Mouse (Mus musculus): ENCODE measurements at regions not wholly inside any gene's neighbourhood (a gene's known extent, or its start where the extent isn't known, plus 50 kb on each side); places are given as distances from the start of the nearest gene placed in this dataset.
A peak's percentile ranks its signal among the peaks of the same experiment; 100 is the strongest.

DNA sequence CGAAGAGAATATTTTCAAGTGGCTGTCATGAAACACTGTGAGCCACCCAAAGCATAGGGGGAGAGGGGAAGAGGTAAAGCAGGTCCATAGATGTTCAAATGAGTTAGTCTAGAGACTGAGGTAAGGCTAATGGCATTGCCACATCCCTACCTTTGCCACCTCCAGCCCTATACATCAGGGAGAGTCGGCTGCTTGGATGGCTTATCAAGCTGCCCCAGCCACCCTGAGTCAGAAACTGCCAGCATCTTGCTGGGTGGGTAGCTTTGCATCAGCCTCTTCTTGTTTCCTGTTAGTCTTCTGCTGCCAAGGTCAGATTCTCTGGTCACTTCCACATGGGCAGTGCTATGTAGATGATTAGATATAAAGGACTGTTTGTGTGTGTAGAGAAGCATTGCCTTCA is 215.6 kb downstream of the Pik3r1 start:
- Histone ChIP-seq H3K27ac (no peak overlapping the region), H3K4me2 (replicated peaks) (no peak overlapping the region), H3K4me1 (0 out of 2 replicates have a peak, but pooled peaks cover 3% of the 10 kb centered on the region), H3K9me3 (replicated peaks) (no peaks in the 10 kb centered on the region), H3K36me3 (no peaks in the 10 kb centered on the region), H3K27me3 (no peaks in the 10 kb centered on the region), H3K9ac (no peak overlapping the region), H3K4me3 (no peak overlapping the region)
- ATAC-seq (ENCODE audit: low FRiP score): no peak
- WGBS: 87% methylated on average over 2 of the region's 2 CpGs

DNA sequence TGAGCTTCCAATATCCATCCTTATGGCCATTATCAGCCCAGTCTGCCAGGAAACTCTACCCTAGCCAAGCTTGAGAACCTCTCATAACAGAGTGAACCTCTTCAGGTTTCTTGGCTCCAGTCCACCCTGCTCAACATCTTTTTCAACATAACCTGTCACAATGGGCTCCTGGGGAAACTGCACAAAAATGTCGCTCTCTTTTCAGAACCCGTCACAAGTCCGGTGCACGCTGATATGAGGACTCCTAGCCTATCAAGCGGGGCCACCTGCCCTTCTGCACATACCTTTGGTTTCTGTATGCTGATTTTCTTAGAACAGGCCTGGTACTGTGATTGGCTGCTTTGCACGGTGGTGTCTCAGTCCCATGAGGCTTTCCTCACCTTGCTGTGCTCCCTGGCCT is 216.9 kb downstream of the Pik3r1 start:
- Histone ChIP-seq H3K4me1 (peaks cover 3% of the 10 kb centered on the region; the same call in 1 of the 2 replicates), H3K36me3 (no peaks in the 10 kb centered on the region), H3K4me3 (no peak overlapping the region), H3K9ac (no peak overlapping the region), H3K27me3 (no peaks in the 10 kb centered on the region), H3K27ac (no peak overlapping the region), H3K9me3 (replicated peaks) (no peaks in the 10 kb centered on the region), H3K4me2 (replicated peaks) (no peak overlapping the region)
- ATAC-seq (ENCODE audit: low FRiP score): no peak
- WGBS: 81% methylated on average over 6 of the region's 6 CpGs

DNA sequence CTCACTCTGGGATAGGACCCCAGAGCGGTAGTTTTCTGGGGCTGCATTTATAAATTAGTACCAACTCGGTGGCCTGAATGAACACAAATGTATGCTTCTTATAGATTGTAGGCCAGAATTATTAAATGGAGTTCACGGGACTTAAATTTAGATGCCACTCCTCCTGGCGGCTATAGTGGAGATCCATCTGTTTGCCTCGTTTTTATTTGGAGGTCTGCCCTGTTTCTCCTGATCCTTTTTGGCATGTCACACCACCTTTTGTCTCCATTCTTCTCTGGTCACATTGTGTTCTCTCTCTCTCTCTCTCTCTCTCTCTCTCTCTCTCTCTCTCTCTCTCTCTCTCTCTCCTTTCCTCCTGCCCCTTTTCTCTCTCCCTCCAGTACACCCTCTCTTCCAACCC is 217.5 kb downstream of the Pik3r1 start:
- 86% methylated on average over 5 of the region's 5 CpGs for WGBS
- Histone ChIP-seq H3K36me3 (no peaks in the 10 kb centered on the region), H3K27ac (no peak overlapping the region), H3K27me3 (no peaks in the 10 kb centered on the region), H3K9me3 (replicated peaks) (no peaks in the 10 kb centered on the region), H3K4me3 (no peak overlapping the region), H3K9ac (no peak overlapping the region), H3K4me1 (peaks cover 9% of the 10 kb centered on the region), H3K4me2 (replicated peaks) (no peak overlapping the region)
- ATAC-seq (ENCODE audit: low FRiP score): no peak

DNA sequence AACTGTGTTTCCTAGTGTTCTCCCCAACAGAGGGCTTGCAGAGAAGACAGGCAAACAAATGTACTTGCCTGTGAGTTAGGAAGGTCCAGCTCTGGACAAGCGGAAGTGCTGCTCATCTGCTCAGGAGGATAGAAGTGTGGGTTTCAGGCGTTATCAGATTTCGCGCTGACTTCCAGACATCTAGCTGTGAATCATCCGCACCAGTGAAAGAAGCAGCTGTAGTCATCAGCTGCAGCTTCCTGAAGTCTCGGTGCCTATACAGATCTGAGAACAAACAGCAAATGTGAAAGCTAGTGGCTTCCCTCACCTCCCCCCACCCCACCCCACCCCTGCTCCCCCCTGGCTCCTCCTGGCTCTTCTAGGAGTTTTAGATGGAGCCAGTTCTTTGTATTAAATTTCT is 220.1 kb downstream of the Pik3r1 start:
- no peak overlapping the region for H3K9ac ChIP-seq
- ATAC-seq (ENCODE audit: low FRiP score): no peak
- H3K4me3 ChIP-seq: no peak overlapping the region
- no peaks in the 10 kb centered on the region for H3K9me3 ChIP-seq (replicated peaks)
- no peaks in the 10 kb centered on the region for H3K36me3 ChIP-seq
- H3K27me3 ChIP-seq: no peaks in the 10 kb centered on the region
- H3K27ac ChIP-seq: no peak overlapping the region
- WGBS: 53% methylated on average over 6 of the region's 6 CpGs
- H3K4me2 ChIP-seq (replicated peaks): no peak overlapping the region
- H3K4me1 ChIP-seq: peaks cover 9% of the 10 kb centered on the region

GRCm38 (mm10) chr13:101547365-101547764 is 220.7 kb downstream of the Pik3r1 start:
- Histone ChIP-seq H3K36me3 (no peaks in the 10 kb centered on the region), H3K27ac (no peak overlapping the region), H3K9ac (no peak overlapping the region), H3K4me3 (no peak overlapping the region), H3K4me2 (replicated peaks) (no peak overlapping the region), H3K27me3 (no peaks in the 10 kb centered on the region), H3K9me3 (replicated peaks) (no peaks in the 10 kb centered on the region), H3K4me1 (peaks cover 9% of the 10 kb centered on the region)
- WGBS: 92% methylated on average over 2 of the region's 2 CpGs
- ATAC-seq (ENCODE audit: low FRiP score): no peak

DNA sequence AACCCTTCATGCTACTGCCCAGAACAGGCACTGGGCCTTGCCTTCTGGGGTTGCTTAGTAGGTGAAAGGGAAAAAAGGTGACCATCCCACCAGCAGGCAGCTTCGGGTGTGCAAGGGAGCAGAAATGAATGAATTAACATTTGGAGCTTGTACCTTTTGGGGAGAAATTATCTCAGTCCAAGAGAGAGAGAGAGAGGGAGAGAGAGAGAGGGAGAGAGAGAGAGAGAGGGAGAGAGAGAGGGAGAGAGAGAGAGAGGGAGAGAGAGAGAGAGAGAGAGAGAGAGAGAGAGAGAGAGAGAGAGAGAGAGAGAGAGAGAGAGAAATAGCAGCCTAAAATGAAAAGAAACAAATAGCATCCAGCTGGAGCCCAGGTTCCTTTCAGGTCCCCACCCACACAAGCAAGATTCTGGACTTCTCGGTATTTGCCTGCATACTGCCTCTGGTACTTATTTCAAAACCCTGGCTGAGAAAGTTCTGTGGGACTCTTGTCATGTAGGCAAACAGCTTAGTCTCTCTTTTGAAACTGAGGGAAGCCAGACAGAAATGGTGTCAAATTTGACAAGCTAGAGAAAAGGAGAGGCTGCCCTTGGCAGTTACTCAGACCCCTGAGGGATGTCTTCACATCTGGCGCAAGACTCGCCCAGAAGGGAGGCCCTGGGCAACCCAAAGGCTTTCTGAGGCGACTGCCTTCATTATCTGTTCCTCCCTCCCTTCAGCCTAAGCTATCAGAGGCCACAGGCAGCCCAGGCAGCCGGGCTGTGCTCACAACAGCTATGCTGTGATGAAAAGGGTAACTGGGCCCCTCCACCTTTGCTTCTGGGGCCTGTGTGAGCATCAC is 222.5 kb downstream of the Pik3r1 start:
- ATAC-seq (ENCODE audit: low FRiP score): no peak
- Histone ChIP-seq H3K4me3 (no peak overlapping the region), H3K9ac (no peak overlapping the region), H3K4me1 (peaks cover 11% of the 10 kb centered on the region), H3K9me3 (replicated peaks) (no peaks in the 10 kb centered on the region), H3K4me2 (replicated peaks) (no peak overlapping the region), H3K27me3 (no peaks in the 10 kb centered on the region), H3K36me3 (no peaks in the 10 kb centered on the region), H3K27ac (no peak overlapping the region)
- 27% methylated on average over 6 of the region's 6 CpGs for WGBS

DNA sequence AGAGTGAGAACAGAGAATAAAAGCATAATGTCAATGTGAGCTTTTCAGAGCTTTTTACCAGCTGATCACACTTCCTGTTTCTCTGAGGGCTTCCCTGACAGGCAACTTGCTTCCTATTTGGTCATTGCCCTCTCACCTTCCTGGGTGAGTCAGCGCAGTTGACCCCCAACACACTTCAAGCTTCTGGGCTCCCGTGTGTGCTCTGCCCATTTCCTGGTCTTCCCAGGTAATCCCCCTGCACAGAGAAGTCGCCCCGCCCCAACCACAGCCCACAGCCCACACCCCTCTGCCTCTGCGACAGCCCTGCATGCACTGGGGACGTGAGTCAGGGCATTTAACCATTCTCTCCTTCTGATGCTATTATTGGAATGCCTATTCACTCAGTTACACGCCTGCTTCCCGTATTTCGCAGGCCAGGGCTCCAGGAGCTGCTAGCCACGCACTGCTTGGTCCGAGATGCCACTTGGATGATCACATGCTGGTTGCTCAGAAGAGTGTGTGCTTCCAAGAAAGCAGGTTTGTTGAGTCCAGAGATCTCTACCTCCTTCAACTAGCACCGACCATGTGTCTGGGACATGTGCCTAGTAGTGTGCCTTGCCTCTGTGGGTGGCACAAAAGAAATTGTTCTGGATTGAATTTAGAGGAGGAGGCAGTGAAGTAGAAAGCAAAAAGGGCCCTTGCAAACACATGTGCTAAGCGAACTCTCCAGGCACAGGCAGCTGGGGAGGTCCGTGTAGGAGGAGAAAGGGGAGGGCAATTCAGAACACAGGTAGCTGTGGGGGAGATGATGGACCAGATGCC is 227.4 kb downstream of the Pik3r1 start:
- ATAC-seq (ENCODE audit: low FRiP score): no peak
- Histone ChIP-seq H3K9ac (no peak overlapping the region), H3K27me3 (no peaks in the 10 kb centered on the region), H3K4me2 (replicated peaks) (no peak overlapping the region), H3K36me3 (no peaks in the 10 kb centered on the region), H3K4me3 (no peak overlapping the region), H3K4me1 (peaks cover 7% of the 10 kb centered on the region), H3K27ac (no peak overlapping the region), H3K9me3 (replicated peaks) (no peaks in the 10 kb centered on the region)
- WGBS: 43% methylated on average over 14 of the region's 14 CpGs

GRCm38 (mm10) chr13:101538110-101538509 is 229.9 kb downstream of the Pik3r1 start:
- H3K27ac ChIP-seq: no peak overlapping the region
- H3K9me3 ChIP-seq (replicated peaks): no peaks in the 10 kb centered on the region
- no peak overlapping the region for H3K9ac ChIP-seq
- no peaks in the 10 kb centered on the region for H3K36me3 ChIP-seq
- H3K4me1 ChIP-seq: peaks cover 21% of the 10 kb centered on the region
- H3K27me3 ChIP-seq: no peaks in the 10 kb centered on the region
- no peak overlapping the region for H3K4me3 ChIP-seq
- WGBS: 95% methylated on average over 1 of the region's 1 CpGs
- no peak for ATAC-seq (ENCODE audit: low FRiP score)
- H3K4me2 ChIP-seq (replicated peaks): no peak overlapping the region

- WGBS: 86% methylated on average over 1 of the region's 1 CpGs
- no peak overlapping the region for H3K4me2 ChIP-seq (replicated peaks)
- no peaks in the 10 kb centered on the region for H3K36me3 ChIP-seq
- H3K4me1 ChIP-seq: peaks cover 21% of the 10 kb centered on the region
- H3K27ac ChIP-seq: no peak overlapping the region
- no peaks in the 10 kb centered on the region for H3K9me3 ChIP-seq (replicated peaks)
- no peaks in the 10 kb centered on the region for H3K27me3 ChIP-seq
- no peak overlapping the region for H3K9ac ChIP-seq
- no peak for ATAC-seq (ENCODE audit: low FRiP score)
- no peak overlapping the region for H3K4me3 ChIP-seq
Observed at GRCm38 (mm10) chr13:101536019-101536418, 232.0 kb downstream of the Pik3r1 start.

GRCm38 (mm10) chr13:101535331-101535866 is 232.6 kb downstream of the Pik3r1 start:
- ATAC-seq (ENCODE audit: low FRiP score): no peak
- no peak overlapping the region for H3K9ac ChIP-seq
- no peaks in the 10 kb centered on the region for H3K27me3 ChIP-seq
- no peak overlapping the region for H3K27ac ChIP-seq
- H3K4me2 ChIP-seq (replicated peaks): no peak overlapping the region
- no peaks in the 10 kb centered on the region for H3K9me3 ChIP-seq (replicated peaks)
- peaks cover 17% of the 10 kb centered on the region for H3K4me1 ChIP-seq
- no peaks in the 10 kb centered on the region for H3K36me3 ChIP-seq
- WGBS: 86% methylated on average over 3 of the region's 3 CpGs
- no peak overlapping the region for H3K4me3 ChIP-seq

- Histone ChIP-seq H3K4me1 (peaks cover 16% of the 10 kb centered on the region), H3K9ac (no peak overlapping the region), H3K4me2 (replicated peaks) (no peak overlapping the region), H3K36me3 (no peaks in the 10 kb centered on the region), H3K27ac (no peak overlapping the region), H3K27me3 (no peaks in the 10 kb centered on the region), H3K9me3 (replicated peaks) (no peaks in the 10 kb centered on the region), H3K4me3 (no peak overlapping the region)
- 29% methylated on average over 6 of the region's 6 CpGs for WGBS
- ATAC-seq (ENCODE audit: low FRiP score): 0 out of 2 replicates have a peak, but pooled peaks have one; percentile 46
Observed at GRCm38 (mm10) chr13:101534490-101534889, 233.5 kb downstream of the Pik3r1 start.

- Histone ChIP-seq H3K4me1 (peaks cover 16% of the 10 kb centered on the region), H3K36me3 (no peaks in the 10 kb centered on the region), H3K4me3 (no peak overlapping the region), H3K4me2 (replicated peaks) (no peak overlapping the region), H3K9ac (no peak overlapping the region), H3K27me3 (no peaks in the 10 kb centered on the region), H3K9me3 (replicated peaks) (no peaks in the 10 kb centered on the region), H3K27ac (no peak overlapping the region)
- no peak for ATAC-seq (ENCODE audit: low FRiP score)
- WGBS: 76% methylated on average over 4 of the region's 4 CpGs
Observed at GRCm38 (mm10) chr13:101532913-101533312, 235.1 kb downstream of the Pik3r1 start.
